Mouse (Mus musculus): ENCODE data around the gene Fgr.

DNA sequence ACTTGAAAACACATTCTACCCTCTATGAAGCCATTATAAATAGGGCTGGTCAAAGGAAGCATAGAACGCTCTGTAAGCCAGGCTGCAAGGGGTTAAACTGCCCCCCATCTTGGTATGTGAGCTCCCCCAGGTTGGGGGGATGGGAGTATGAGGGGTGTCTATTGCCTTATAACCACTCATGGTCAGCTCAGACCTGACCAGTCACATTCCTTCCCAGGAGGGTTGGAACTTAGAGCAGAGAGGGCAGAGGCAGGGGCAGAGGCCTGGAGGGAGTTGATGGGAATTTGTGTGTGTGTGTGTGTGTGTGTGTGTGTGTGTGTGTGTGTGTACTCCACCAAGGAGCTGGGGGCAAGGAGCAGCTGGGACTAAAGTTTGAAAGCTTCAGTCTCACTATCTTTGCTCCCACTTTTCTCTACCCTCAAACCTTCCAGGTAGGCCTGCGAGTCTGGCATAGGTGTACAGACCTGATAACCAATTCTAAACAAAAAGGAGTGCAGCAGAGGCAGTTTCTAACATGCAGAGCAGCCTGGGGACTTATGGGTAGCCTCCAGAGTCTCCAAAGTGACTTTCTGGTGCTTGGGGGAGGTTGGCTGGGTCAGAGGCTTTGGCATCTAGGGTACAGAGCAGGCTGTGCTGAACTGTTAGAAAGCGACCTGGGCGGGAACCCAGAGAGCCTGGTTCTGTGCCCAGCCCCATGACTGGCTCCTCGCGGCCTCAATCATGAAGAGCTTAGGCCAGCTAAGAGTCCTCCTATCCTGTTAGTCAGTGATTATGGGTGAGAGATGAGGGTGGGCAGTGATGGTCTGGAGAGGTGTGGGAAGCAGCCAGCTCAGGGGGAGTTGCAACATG is 70.1 kb downstream of the Fgr start:
- TF ChIP-seq CTCF (IDR thresholded peaks at IDR 0.05; ENCODE audit: low read depth), result no peak
- no peak for TF ChIP-seq EP300 (optimal IDR thresholded peaks at IDR 0.05)
